28 mouse cellular contexts compared by ENCODE assay signal in the genomic region with DNA sequence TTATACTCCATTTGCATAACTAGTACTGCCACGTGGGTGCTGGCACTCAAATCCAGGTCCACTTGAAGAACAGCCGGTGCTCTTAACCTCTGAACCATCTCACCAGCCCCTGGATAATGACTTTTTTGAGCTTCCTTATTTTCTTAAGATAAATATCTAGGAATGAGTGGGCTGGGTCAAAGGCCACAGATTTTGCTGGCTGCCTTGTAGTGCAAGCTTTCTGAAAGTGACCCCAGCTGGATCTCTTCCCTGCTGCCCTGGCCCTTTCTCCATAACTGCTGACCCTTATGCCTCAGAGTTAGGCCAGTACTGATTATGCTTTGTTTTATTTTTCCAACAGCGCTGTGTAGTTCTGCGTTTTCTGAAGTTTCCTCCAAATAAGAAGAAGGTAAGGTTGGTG. TPM values are rescaled to one million over a fixed set of nuclear protein-coding genes. Genes with fewer than 3 reads are reported as not detected.
DNase-seq lines count a peak whose midpoint lies in the region; ATAC-seq and TF ChIP-seq lines count a peak whose summit lies in the region.
"Had no signal": no experiment of that assay in that cellular context is flagged by ENCODE, and none has a peak within 500 bp of the region (broad histone marks: within the 10 kb centered on the region; RNA-seq: fewer than 3 reads in every experiment).

No protein-coding gene starts in this region.

- no peak for TF ChIP-seq EP300 in liver, postnatal 0 days (IDR thresholded peaks at IDR 0.05; ENCODE audit: low read depth)

- TF ChIP-seq POLR2A in liver, adult 2 months (IDR thresholded peaks at IDR 0.05; ENCODE audit: extremely low read depth, insufficient read depth, low read length) = no peak

- no peak overlapping the region for H3K9ac ChIP-seq in liver, adult 2 months (ENCODE audit: low read depth, low read length)
- no peak overlapping the region for H3K9ac ChIP-seq in liver, postnatal 0 days (replicated peaks)
- no peak overlapping the region for H3K9ac ChIP-seq in kidney, postnatal 0 days (ENCODE audit: low read depth, low read length)
- H3K9ac ChIP-seq: embryonic facial prominence, embryonic 13.5 days; forebrain, embryonic 12.5 days; hindbrain, embryonic 15.5 days; liver, embryonic 14.5 days; midbrain, embryonic 15.5 days; neural tube, embryonic 13.5 days had no signal

- H3K27me3 ChIP-seq in liver, adult 2 months (ENCODE audit: control insufficient read depth, insufficient read depth, low read length) = no peaks in the 10 kb centered on the region
- H3K27me3 ChIP-seq in liver, postnatal 0 days (ENCODE audit: insufficient read depth, low read length) = no peaks in the 10 kb centered on the region
- no peaks in the 10 kb centered on the region for H3K27me3 ChIP-seq in kidney, postnatal 0 days (ENCODE audit: insufficient read depth, low read length)
- H3K27me3 ChIP-seq: CH12.LX; embryonic facial prominence, embryonic 13.5 days; forebrain, embryonic 12.5 days; hindbrain, embryonic 15.5 days; midbrain, embryonic 15.5 days; neural tube, embryonic 13.5 days; Patski had no signal

- no peak for ATAC-seq in liver, postnatal 0 days
- no peak for ATAC-seq in kidney, postnatal 0 days (replicated peaks; ENCODE audit: low FRiP score, low read depth)
- ATAC-seq: midbrain, embryonic 15.5 days; Patski had no signal

- no peaks in the 10 kb centered on the region for H3K9me3 ChIP-seq in liver, postnatal 0 days (ENCODE audit: low read length)
- no peaks in the 10 kb centered on the region for H3K9me3 ChIP-seq in kidney, postnatal 0 days (replicated peaks; ENCODE audit: low read length)
- H3K9me3 ChIP-seq: embryonic facial prominence, embryonic 13.5 days; forebrain, embryonic 12.5 days; G1E; heart, embryonic 10.5 days; hindbrain, embryonic 15.5 days; midbrain, embryonic 15.5 days; neural tube, embryonic 13.5 days had no signal

- H3K27ac ChIP-seq in liver, adult 2 months (replicated peaks; ENCODE audit: insufficient read depth, low read depth, low read length) = no peak overlapping the region
- H3K27ac ChIP-seq in liver, postnatal 0 days (ENCODE audit: low read depth) = no peak overlapping the region
- H3K27ac ChIP-seq in kidney, postnatal 0 days = no peak overlapping the region
- H3K27ac ChIP-seq: embryonic facial prominence, embryonic 13.5 days; forebrain, embryonic 12.5 days; gastrocnemius, adult 2 months; heart, embryonic 10.5 days; hindbrain, embryonic 15.5 days; left cerebral cortex, adult 2 months; liver, embryonic 14.5 days; midbrain, embryonic 15.5 days; neural tube, embryonic 13.5 days had no signal

- H3K4me3 ChIP-seq in liver, adult 2 months (ENCODE audit: insufficient read depth, low read depth, low read length) = no peak overlapping the region
- H3K4me3 ChIP-seq in liver, postnatal 0 days (ENCODE audit: low read depth, low read length) = no peak overlapping the region
- H3K4me3 ChIP-seq in kidney, postnatal 0 days (replicated peaks; ENCODE audit: low read depth, low read length) = no peak overlapping the region
- H3K4me3 ChIP-seq: embryonic facial prominence, embryonic 13.5 days; erythroblast, embryonic 14.5 days; forebrain, embryonic 12.5 days; gastrocnemius, adult 2 months; heart, embryonic 10.5 days; hindbrain, embryonic 15.5 days; left cerebral cortex, adult 2 months; midbrain, embryonic 15.5 days; myocyte; neural tube, embryonic 13.5 days had no signal

- peaks cover 15% of the 10 kb centered on the region for H3K36me3 ChIP-seq in liver, adult 2 months (ENCODE audit: control insufficient read depth, insufficient read depth, low read length)
- peaks cover 11% of the 10 kb centered on the region; the same call in 1 of the 2 replicates for H3K36me3 ChIP-seq in liver, postnatal 0 days (replicated peaks; ENCODE audit: insufficient read depth, low read length)
- peaks cover 7% of the 10 kb centered on the region; the same call in 1 of the 2 replicates for H3K36me3 ChIP-seq in kidney, postnatal 0 days (ENCODE audit: insufficient read depth, low read length)

- H3K79me2 ChIP-seq in liver, adult 2 months (ENCODE audit: control insufficient read depth, insufficient read depth, low read length) = peaks cover 24% of the 10 kb centered on the region; the same call in 1 of the 2 replicates

- no peak for TF ChIP-seq CTCF in liver, adult 2 months (IDR thresholded peaks at IDR 0.05; ENCODE audit: low read depth, low read length)
- TF ChIP-seq CTCF in liver, postnatal 0 days (IDR thresholded peaks at IDR 0.05; ENCODE audit: low read depth) = no peak
- TF ChIP-seq CTCF in kidney, postnatal 0 days (IDR thresholded peaks at IDR 0.05; ENCODE audit: low read depth) = no peak

- no peak overlapping the region for H3K4me2 ChIP-seq in liver, postnatal 0 days (ENCODE audit: low read depth, low read length)
- no peak overlapping the region for H3K4me2 ChIP-seq in kidney, postnatal 0 days (ENCODE audit: low read length)
- H3K4me2 ChIP-seq: embryonic facial prominence, embryonic 13.5 days; forebrain, embryonic 12.5 days; hindbrain, embryonic 15.5 days; midbrain, embryonic 15.5 days; neural tube, embryonic 13.5 days had no signal

- WGBS in liver, adult 2 months = 56% methylated on average over 4 of the region's 4 CpGs
- 63% methylated on average over 4 of the region's 4 CpGs for WGBS in liver, postnatal 0 days (ENCODE audit: insufficient replicate concordance)
- WGBS in kidney, postnatal 0 days = 42% methylated on average over 4 of the region's 4 CpGs

- peak; percentile 18 for DNase-seq in liver, adult 2 months (ENCODE audit: extremely low read depth, low read depth, low spot score)
- no peak for DNase-seq in liver, postnatal 0 days
- DNase-seq in kidney, postnatal 0 days (ENCODE audit: low spot score) = peak; percentile 14
- peak; percentile 40 for DNase-seq in lung, postnatal 10 days
- DNase-seq in yolk sac, embryonic 10.5 days (ENCODE audit: low spot score) = peak; percentile 74
- DNase-seq in frontal cortex, postnatal 36 days (ENCODE audit: low spot score in 2 of 2) = no peak
- DNase-seq in thymus, postnatal 14 days = no peak
- DNase-seq: B cell, adult 2 months; cerebellum, adult 18-20 months; cerebellum, postnatal 25 days; gastrocnemius, adult 2 months; heart, postnatal 4 days; layer of hippocampus, adult 9-11 months; retina, postnatal 1 day; thymus, postnatal 25 days had no signal

- H3K4me1 ChIP-seq in liver, adult 2 months (ENCODE audit: control insufficient read depth, insufficient read depth, low read length) = peaks cover 3% of the 10 kb centered on the region; the same call in 1 of the 2 replicates
- peaks cover 7% of the 10 kb centered on the region for H3K4me1 ChIP-seq in liver, postnatal 0 days (ENCODE audit: insufficient read depth)
- H3K4me1 ChIP-seq in kidney, postnatal 0 days (replicated peaks; ENCODE audit: insufficient read depth, low read length) = no peaks in the 10 kb centered on the region
- H3K4me1 ChIP-seq: embryonic facial prominence, embryonic 13.5 days had no signal

RNA-seq across cellular contexts. Expression of gene Ippk, which starts 9.5 kb away (rescaled TPM):
- total RNA-seq in liver, adult 2 months (2014; rRNA removed) = 5.0 and 5.6 TPM in 2 replicates
- polyA plus RNA-seq in liver, adult 2 months (2012; rRNA removed) = 3.2 and 3.9 TPM in 2 replicates
- 5.9 and 6.0 TPM in 2 replicates for polyA plus RNA-seq in liver, postnatal 0 days (2015; fragmentation: Nextera tagmentation; extraction: Ambion mirVana)
- 13.5 and 14.3 TPM in 2 replicates for polyA plus RNA-seq in kidney, postnatal 0 days (2015; fragmentation: Nextera tagmentation; extraction: Ambion mirVana)

Comparison
In these comparisons a context has a peak if more than half of its experiments do, and no peak if none do; other contexts are left out.
1. DNase-seq: peak in liver, adult 2 months (single experiment), kidney, postnatal 0 days (single experiment), lung, postnatal 10 days (single experiment) and yolk sac, embryonic 10.5 days (single experiment); none in liver, postnatal 0 days (single experiment), frontal cortex, postnatal 36 days (0 of 2) and thymus, postnatal 14 days (single experiment).